Mouse (Mus musculus): Measurements from ENCODE around the gene Rgs17.

Gene Rgs17

GRCm38 (mm10) chr10:5823740-5824491, 98.3 kb downstream of the Rgs17 start, which contains the start of gene Mtrf1l:
TSS of gene Mtrf1l (minus strand) at chr10:5823910.
- DNase-seq (ENCODE audit: low spot score), result peak; percentile 92

GRCm38 (mm10) chr10:5823291-5823739, 98.9 kb downstream of the Rgs17 start:
- peak; percentile 22 for DNase-seq (ENCODE audit: low spot score)

- no peak for DNase-seq (ENCODE audit: low spot score)
These were observed 103.4 kb downstream of the Rgs17 start for GRCm38 (mm10) chr10:5818772-5819171.

- DNase-seq (ENCODE audit: low spot score), result no peak
These were observed 106.2 kb downstream of the Rgs17 start for GRCm38 (mm10) chr10:5815968-5816367.

- DNase-seq (ENCODE audit: low spot score), result no peak
These were observed 108.5 kb downstream of the Rgs17 start for GRCm38 (mm10) chr10:5813724-5814123.

- DNase-seq (ENCODE audit: low spot score), result no peak
These were observed 114.5 kb downstream of the Rgs17 start for GRCm38 (mm10) chr10:5807683-5808082.

- DNase-seq (ENCODE audit: low spot score), result no peak
These were observed 115.2 kb downstream of the Rgs17 start for GRCm38 (mm10) chr10:5806996-5807395.

GRCm38 (mm10) chr10:5806416-5806815, 115.8 kb downstream of the Rgs17 start:
- DNase-seq (ENCODE audit: low spot score), result no peak

GRCm38 (mm10) chr10:5805731-5806307, 116.4 kb downstream of the Rgs17 start:
- peak; percentile 91 for DNase-seq (ENCODE audit: low spot score)

- peak; percentile 99 for DNase-seq (ENCODE audit: low spot score)
These were observed 116.9 kb downstream of the Rgs17 start, which contains the start of gene Fbxo5 for GRCm38 (mm10) chr10:5805243-5805730. TSS of gene Fbxo5 (minus strand) at chr10:5805600.

- DNase-seq (ENCODE audit: low spot score), result no peak
These were observed 117.5 kb downstream of the Rgs17 start for GRCm38 (mm10) chr10:5804691-5805156.

GRCm38 (mm10) chr10:5803739-5804138, 118.5 kb downstream of the Rgs17 start:
- DNase-seq (ENCODE audit: low spot score), result no peak

GRCm38 (mm10) chr10:5802866-5803265, 119.3 kb downstream of the Rgs17 start:
- no peak for DNase-seq (ENCODE audit: low spot score)

GRCm38 (mm10) chr10:5800490-5800889, 121.7 kb downstream of the Rgs17 start:
- no peak for DNase-seq (ENCODE audit: low spot score)

- no peak for DNase-seq (ENCODE audit: low spot score)
These were observed 124.1 kb downstream of the Rgs17 start for GRCm38 (mm10) chr10:5798069-5798468.

GRCm38 (mm10) chr10:5790657-5791056, 131.5 kb downstream of the Rgs17 start:
- no peak for DNase-seq (ENCODE audit: low spot score)

- DNase-seq (ENCODE audit: low spot score), result no peak
These were observed 135.3 kb downstream of the Rgs17 start for GRCm38 (mm10) chr10:5786923-5787322.

Data from left cerebral cortex, adult 11 months (tissue).